Mouse (Mus musculus): ENCODE measurements around the gene Gm16503.

GRCm38 (mm10) chr4:147509174-147509573 lies 30.8 kb upstream of the Gm16503 start:
- TF ChIP-seq CTCF (IDR thresholded peaks at IDR 0.05; ENCODE audit: low read depth, low read length), result no peak
- no peak for TF ChIP-seq POLR2A (IDR thresholded peaks at IDR 0.05; ENCODE audit: extremely low read depth, insufficient read depth, low read length)

All from liver, adult 2 months (tissue).